Mouse (Mus musculus) layer of hippocampus, adult 8-10 months (tissue): ENCODE data around the gene Wscd2. TPM values are rescaled to one million over a fixed set of nuclear protein-coding genes. Genes with fewer than 3 reads are reported as not detected.
A peak's percentile ranks its signal among the peaks of the same experiment; 100 is the strongest.

Source experiments
- DNase-seq, 2 experiments: peaks; one replicate each; pipeline ENCODE4 v3.0.0; 2022; ENCODE audit warnings: low spot score in 2 of 2
- total RNA-seq, 4 experiments: library from RNA; stranded (reverse); gene quantifications; 2 replicates each; pipeline ENCODE4 v1.2.4; 2022

The Wscd2 gene
- 10 to 100 TPM; 64.7 to 84.8 (median 76.0) TPM for total RNA-seq

GRCm38 (mm10) chr5:113490033-113490432 lies at the start of gene Wscd2:
Gene Wscd2, plus strand, starts transcription at chr5:113490333.
- no peak for DNase-seq

GRCm38 (mm10) chr5:113442180-113442579 lies 48.0 kb upstream of the Wscd2 start:
- no peak for DNase-seq

- no peak for DNase-seq
Measured at GRCm38 (mm10) chr5:113448023-113448734, 42.0 kb upstream of the Wscd2 start.

- no peak for DNase-seq
Measured at GRCm38 (mm10) chr5:113449336-113449735, 40.8 kb upstream of the Wscd2 start.

GRCm38 (mm10) chr5:113452691-113453090 lies 37.4 kb upstream of the Wscd2 start:
- no peak for DNase-seq

GRCm38 (mm10) chr5:113453356-113453755 lies 36.8 kb upstream of the Wscd2 start:
- no peak for DNase-seq

GRCm38 (mm10) chr5:113456020-113456419 lies 34.1 kb upstream of the Wscd2 start:
- DNase-seq = peak in 1 of 2 experiments; percentile 26

GRCm38 (mm10) chr5:113456756-113457155 lies 33.4 kb upstream of the Wscd2 start:
- no peak for DNase-seq

GRCm38 (mm10) chr5:113457260-113457659 lies 32.9 kb upstream of the Wscd2 start:
- DNase-seq = no peak

GRCm38 (mm10) chr5:113459942-113460341 lies 30.2 kb upstream of the Wscd2 start:
- no peak for DNase-seq

GRCm38 (mm10) chr5:113461582-113461981 lies 28.6 kb upstream of the Wscd2 start:
- DNase-seq = no peak

- no peak for DNase-seq
Measured at GRCm38 (mm10) chr5:113461998-113462625, 28.0 kb upstream of the Wscd2 start.

- no peak for DNase-seq
Measured at GRCm38 (mm10) chr5:113464731-113465130, 25.4 kb upstream of the Wscd2 start.

- DNase-seq = no peak
Measured at GRCm38 (mm10) chr5:113466536-113466935, 23.6 kb upstream of the Wscd2 start.

- no peak for DNase-seq
Measured at GRCm38 (mm10) chr5:113467072-113467471, 23.1 kb upstream of the Wscd2 start.

- no peak for DNase-seq
Measured at GRCm38 (mm10) chr5:113467765-113468164, 22.4 kb upstream of the Wscd2 start.

GRCm38 (mm10) chr5:113468625-113469024 lies 21.5 kb upstream of the Wscd2 start:
- DNase-seq = no peak

GRCm38 (mm10) chr5:113469231-113469630 lies 20.9 kb upstream of the Wscd2 start:
- DNase-seq = no peak

- DNase-seq = no peak
Measured at GRCm38 (mm10) chr5:113469826-113470225, 20.3 kb upstream of the Wscd2 start.

- DNase-seq = peak in 1 of 2 experiments; percentile 74
Measured at GRCm38 (mm10) chr5:113471417-113471816, 18.7 kb upstream of the Wscd2 start.

- no peak for DNase-seq
Measured at GRCm38 (mm10) chr5:113472339-113472738, 17.8 kb upstream of the Wscd2 start.

- DNase-seq = no peak
Measured at GRCm38 (mm10) chr5:113476816-113477215, 13.3 kb upstream of the Wscd2 start.

GRCm38 (mm10) chr5:113479075-113479474 lies 11.1 kb upstream of the Wscd2 start:
- DNase-seq = no peak
